Mouse (Mus musculus) heart, embryonic 13.5 days (tissue): Measurements from ENCODE around the gene Rasal1. TPM values are rescaled to one million over a fixed set of nuclear protein-coding genes. Genes with fewer than 3 reads are reported as not detected.

Experiments
- ATAC-seq: fragments of 200-750 bp; cut with Nextera tagmentation; 2 replicates; pipeline ENCODE4 v1.8.0; 2017; ENCODE audit warnings: moderate TSS enrichment; ENCODE audit not compliant: insufficient number of reproducible peaks, low FRiP score, low TSS enrichment; ENCODE audit errors: extremely low read depth
- H3K27ac ChIP-seq: fragments of 300-500 bp; sonication (generic); replicated peaks from 2 replicates; pipeline ENCODE4 v1.5.1; 2015; ENCODE audit warnings: moderate library complexity, mild to moderate bottlenecking, inconsistent platforms
- H3K27me3 ChIP-seq: fragments of 300-500 bp; sonication (generic); replicated peaks from 2 replicates; pipeline ENCODE4 v1.6.1; 2015; ENCODE audit warnings: mild to moderate bottlenecking, inconsistent platforms
- H3K36me3 ChIP-seq: fragments of 300-500 bp; sonication (generic); 2 replicates; pipeline ENCODE4 v1.6.1; 2015; ENCODE audit warnings: mild to moderate bottlenecking, inconsistent platforms
- H3K4me1 ChIP-seq: fragments of 300-500 bp; sonication (generic); 2 replicates; pipeline ENCODE4 v1.6.1; 2015; ENCODE audit warnings: inconsistent platforms
- H3K4me2 ChIP-seq: fragments of 300-500 bp; sonication (generic); 2 replicates; pipeline ENCODE4 v1.6.1; 2015; ENCODE audit warnings: inconsistent platforms, mild to moderate bottlenecking, moderate library complexity
- H3K4me3 ChIP-seq: fragments of 300-500 bp; sonication (generic); 2 replicates; pipeline ENCODE4 v1.5.1; 2015; ENCODE audit warnings: moderate library complexity, mild to moderate bottlenecking, inconsistent platforms
- H3K9ac ChIP-seq: fragments of 300-500 bp; sonication (generic); 2 replicates; pipeline ENCODE4 v1.6.1; 2015; ENCODE audit warnings: inconsistent platforms, mild to moderate bottlenecking, moderate library complexity
- H3K9me3 ChIP-seq: fragments of 300-500 bp; sonication (generic); 2 replicates; pipeline ENCODE4 v1.6.1; 2016; ENCODE audit warnings: inconsistent platforms
- WGBS: fragments of 180-500 bp; shearing (Covaris S2); methylation state at CpG from one replicate; pipeline ENCODE4 v1.1.7; 2015; ENCODE audit warnings: mixed read lengths; 5-methylcytosine and 5-hydroxymethylcytosine counted together
- polyA plus RNA-seq: library from polyadenylated mRNA; unstranded; fragments of >200 nt; fragmentation: Nextera tagmentation; extraction: Ambion mirVana; gene quantifications from 2 replicates; pipeline ENCODE4 v1.2.1, GENCODE M21; 2015

Gene Rasal1
- polyA plus RNA-seq, 1 experiment from 2014 or later = 0.37 TPM

DNA sequence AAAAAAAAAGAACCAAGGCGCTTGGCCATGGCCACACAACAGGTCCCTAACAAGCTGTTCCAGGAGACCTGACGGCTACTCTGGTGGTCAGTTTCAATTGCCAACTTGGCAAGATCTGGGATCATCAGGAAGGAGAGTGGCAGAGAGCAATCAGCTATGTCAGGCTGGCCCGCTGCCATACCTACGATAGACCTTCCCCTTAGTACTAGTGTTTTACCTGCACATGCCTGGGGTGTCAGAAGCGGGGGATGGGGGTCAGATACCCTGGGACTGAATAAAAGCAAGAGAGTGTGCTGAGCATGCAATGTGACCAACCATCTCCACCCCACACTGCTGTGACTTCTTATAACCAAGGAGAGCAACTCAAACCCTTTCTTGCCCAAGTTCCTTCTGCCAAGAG is 37.7 kb upstream of the Rasal1 start:
- Histone ChIP-seq H3K4me1 (peaks cover 20% of the 10 kb centered on the region), H3K27me3 (no peaks in the 10 kb centered on the region), H3K9ac (peak overlapping the region; percentile 79), H3K27ac (no peak overlapping the region), H3K36me3 (peaks cover 22% of the 10 kb centered on the region), H3K4me3 (0 out of 2 replicates have a peak overlapping the region, but pooled peaks have one; percentile 74), H3K4me2 (peak overlapping the region; percentile 87), H3K9me3 (peaks cover 3% of the 10 kb centered on the region; the same call in 1 of the 2 replicates)
- 92% methylated on average over 5 of the region's 5 CpGs for WGBS
- no peak for ATAC-seq

- 55% methylated on average over 8 of the region's 8 CpGs for WGBS
- Histone ChIP-seq H3K9ac (peak overlapping the region; percentile 79), H3K4me1 (peaks cover 20% of the 10 kb centered on the region), H3K27ac (peak overlapping the region; percentile 75), H3K4me3 (peak overlapping the region; percentile 74), H3K36me3 (peaks cover 27% of the 10 kb centered on the region), H3K9me3 (peaks cover 5% of the 10 kb centered on the region; the same call in 1 of the 2 replicates), H3K27me3 (no peaks in the 10 kb centered on the region), H3K4me2 (peak overlapping the region; percentile 87)
- no peak for ATAC-seq
These were observed 37.2 kb upstream of the Rasal1 start for GRCm38 (mm10) chr5:120611416-120611815.

- peak; percentile 81 for ATAC-seq
- Histone ChIP-seq H3K36me3 (peaks cover 37% of the 10 kb centered on the region), H3K4me3 (peak within 1 kb of the TSS; percentile 74), H3K27me3 (no peaks in the 10 kb centered on the region), H3K4me1 (peaks cover 20% of the 10 kb centered on the region), H3K9ac (peak within 1 kb of the TSS; percentile 88), H3K27ac (peak within 1 kb of the TSS; percentile 81), H3K9me3 (peaks cover 5% of the 10 kb centered on the region; the same call in 1 of the 2 replicates), H3K4me2 (peak within 1 kb of the TSS; percentile 87)
- under 1% methylated on average over 22 of the region's 22 CpGs for WGBS
These were observed 36.2 kb upstream of the Rasal1 start, which contains the start of the genes Rita1 and Ddx54 for GRCm38 (mm10) chr5:120612442-120612821. Rita1 (minus strand) TSS chr5:120612589. Ddx54 (plus strand) TSS chr5:120612739.

DNA sequence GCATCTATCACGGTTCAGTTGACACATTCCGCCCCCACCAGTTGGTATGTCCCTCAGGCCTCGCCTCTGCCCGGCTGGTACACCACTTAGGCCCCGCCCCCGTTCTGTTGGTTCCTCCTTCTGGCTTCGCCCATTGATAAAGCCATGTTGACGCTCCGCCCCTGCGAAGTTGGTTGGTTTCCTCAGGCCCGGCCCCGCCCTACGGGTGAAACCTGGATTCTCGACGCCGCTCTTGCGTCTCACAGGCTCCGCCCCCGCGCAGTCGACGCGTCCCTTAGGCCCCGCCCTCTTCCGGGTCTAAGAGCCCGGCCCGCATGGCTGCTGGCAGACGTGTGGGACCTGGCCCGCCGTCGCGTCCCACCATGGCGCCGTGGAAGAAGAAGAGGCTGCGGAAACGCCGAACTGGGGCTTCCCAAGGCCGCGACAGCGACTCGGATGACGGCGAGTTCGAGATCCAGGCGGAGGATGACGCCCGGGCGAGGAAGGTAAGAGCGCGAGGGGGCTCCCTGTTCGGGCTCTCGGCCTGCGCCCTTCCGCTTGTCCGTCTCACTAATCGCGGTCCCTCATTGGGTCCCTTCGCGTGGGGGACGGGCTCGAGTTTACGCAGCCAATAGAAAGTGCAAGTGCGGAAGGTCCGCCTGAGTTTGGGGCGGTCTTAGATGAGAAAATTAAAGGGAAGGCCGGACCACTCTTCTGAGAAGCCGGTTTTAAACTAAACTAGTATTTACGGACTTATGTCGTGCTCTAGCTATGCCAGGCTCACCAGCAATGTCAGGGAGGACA is 35.6 kb upstream of the Rasal1 start:
- Histone ChIP-seq H3K9ac (peak overlapping the region; percentile 88), H3K27me3 (no peaks in the 10 kb centered on the region), H3K36me3 (peaks cover 38% of the 10 kb centered on the region), H3K9me3 (peaks cover 5% of the 10 kb centered on the region; the same call in 1 of the 2 replicates), H3K4me1 (peaks cover 20% of the 10 kb centered on the region), H3K27ac (peak overlapping the region; percentile 81), H3K4me3 (peak overlapping the region; percentile 74), H3K4me2 (peak overlapping the region; percentile 87)
- peak; percentile 92 for ATAC-seq
- WGBS = under 1% methylated on average over 69 of the region's 69 CpGs

DNA sequence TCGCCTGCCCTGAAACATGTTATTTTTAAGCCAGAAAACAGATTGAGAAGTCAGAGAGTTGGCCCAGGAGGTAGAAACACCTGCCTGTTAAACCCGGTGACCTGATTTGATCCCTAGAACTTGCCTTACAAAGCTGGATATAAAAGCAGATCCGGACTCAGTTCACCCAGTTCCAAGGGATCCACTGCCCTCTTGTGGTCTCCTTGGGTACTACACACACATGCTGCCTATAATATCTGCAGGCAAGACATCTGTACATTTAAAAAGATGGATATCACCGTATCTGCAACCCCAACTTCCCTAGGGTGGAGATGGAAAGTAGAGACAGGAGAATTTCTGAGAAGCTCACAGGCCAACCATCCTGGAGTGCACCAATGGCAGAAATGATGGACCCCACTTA is 32.7 kb upstream of the Rasal1 start:
- Histone ChIP-seq H3K4me1 (peaks cover 18% of the 10 kb centered on the region), H3K27me3 (no peaks in the 10 kb centered on the region), H3K36me3 (peaks cover 57% of the 10 kb centered on the region), H3K4me3 (no peak overlapping the region), H3K9me3 (peaks cover 5% of the 10 kb centered on the region; the same call in 1 of the 2 replicates), H3K4me2 (no peak overlapping the region), H3K27ac (no peak overlapping the region), H3K9ac (no peak overlapping the region)
- no peak for ATAC-seq
- WGBS = 92% methylated on average over 4 of the region's 4 CpGs

DNA sequence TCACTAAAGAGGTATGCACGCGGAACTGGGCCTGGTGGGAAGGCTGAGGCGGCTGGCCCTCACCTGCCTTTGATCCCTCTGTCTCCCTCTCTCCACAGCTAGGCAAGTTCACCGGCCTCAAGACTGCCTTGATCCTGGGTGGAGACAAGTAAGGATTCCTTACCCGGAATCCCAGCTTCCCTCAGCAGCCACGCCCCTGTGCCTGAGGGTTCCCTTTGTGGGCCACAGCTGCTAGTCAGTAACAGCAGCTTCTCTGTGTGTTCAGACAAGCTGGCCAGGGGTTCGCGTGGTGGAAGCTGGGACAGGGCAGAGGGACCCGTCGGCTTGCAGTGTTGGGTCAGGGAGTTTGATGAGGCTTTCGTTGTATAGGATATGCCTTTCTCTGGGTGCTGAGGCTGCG is 29.8 kb upstream of the Rasal1 start:
- no peak overlapping the region for H3K4me2 ChIP-seq
- H3K27ac ChIP-seq = no peak overlapping the region
- peaks cover 5% of the 10 kb centered on the region; the same call in 1 of the 2 replicates for H3K9me3 ChIP-seq
- no peak for ATAC-seq
- H3K4me3 ChIP-seq = no peak overlapping the region
- H3K9ac ChIP-seq = no peak overlapping the region
- 81% methylated on average over 12 of the region's 12 CpGs for WGBS
- H3K4me1 ChIP-seq = peaks cover 14% of the 10 kb centered on the region
- H3K27me3 ChIP-seq = no peaks in the 10 kb centered on the region
- H3K36me3 ChIP-seq = peaks cover 86% of the 10 kb centered on the region

DNA sequence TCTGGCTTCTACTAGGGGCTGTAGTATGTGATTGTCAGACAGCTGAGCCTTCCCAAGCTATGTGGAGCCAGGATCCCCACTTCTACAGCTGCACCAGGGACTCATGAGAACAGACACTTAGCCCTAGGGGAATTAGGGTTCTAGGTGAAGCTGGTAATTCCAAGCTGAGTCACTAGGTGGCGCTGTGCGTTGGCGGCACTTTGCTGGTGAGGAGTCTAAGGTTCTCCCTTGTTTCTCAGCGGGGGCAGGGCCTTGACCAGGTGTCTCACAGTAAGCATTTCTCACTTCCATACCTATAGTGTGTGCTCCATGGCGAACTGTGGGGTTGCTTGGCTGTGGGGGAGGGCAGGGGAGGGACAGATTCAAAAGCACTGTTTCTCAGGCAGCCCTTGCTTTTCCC is 29.4 kb upstream of the Rasal1 start:
- peaks cover 90% of the 10 kb centered on the region for H3K36me3 ChIP-seq
- no peak for ATAC-seq
- H3K4me2 ChIP-seq = no peak overlapping the region
- H3K4me1 ChIP-seq = peaks cover 10% of the 10 kb centered on the region
- no peak overlapping the region for H3K9ac ChIP-seq
- no peak overlapping the region for H3K4me3 ChIP-seq
- H3K9me3 ChIP-seq = peaks cover 5% of the 10 kb centered on the region; the same call in 1 of the 2 replicates
- WGBS = 12% methylated on average over 5 of the region's 5 CpGs
- no peak overlapping the region for H3K27ac ChIP-seq
- no peaks in the 10 kb centered on the region for H3K27me3 ChIP-seq

DNA sequence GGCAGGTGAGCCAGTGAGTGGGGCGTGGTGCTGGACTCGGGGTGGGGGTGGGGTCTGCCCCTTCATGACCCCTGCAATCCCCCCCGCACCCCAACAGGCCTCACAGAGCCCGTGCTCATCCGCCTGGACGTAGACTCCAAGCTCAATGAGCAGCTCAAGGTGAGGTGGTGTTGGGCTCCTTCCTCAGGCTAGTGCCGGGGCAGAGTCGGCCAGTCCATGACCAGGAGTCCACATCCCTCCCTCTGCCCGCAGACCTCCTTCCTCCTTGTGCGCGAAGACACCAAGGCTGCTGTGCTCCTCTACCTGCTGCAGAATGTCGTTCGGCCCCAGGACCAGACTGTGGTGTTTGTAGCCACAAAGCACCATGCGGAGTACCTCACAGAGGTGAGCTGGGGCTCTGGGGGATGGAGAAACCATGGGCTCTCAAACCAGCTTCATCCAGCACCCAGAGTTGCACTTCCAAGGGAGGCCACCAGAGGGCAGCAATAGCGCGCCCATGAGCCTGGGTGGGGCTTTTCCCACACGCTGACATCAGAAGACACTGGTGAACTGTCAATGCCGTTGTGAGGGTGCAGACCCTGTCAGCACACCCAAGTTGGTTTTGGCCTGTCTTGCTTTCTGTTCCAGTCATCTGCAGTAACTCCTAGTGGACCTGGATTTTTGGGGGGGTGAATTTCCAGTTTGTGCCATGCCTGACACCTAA is 28.1 kb upstream of the Rasal1 start:
- Histone ChIP-seq H3K4me2 (no peak overlapping the region), H3K27ac (no peak overlapping the region), H3K9ac (no peak overlapping the region), H3K4me1 (peaks cover 9% of the 10 kb centered on the region), H3K36me3 (peaks cover 100% of the 10 kb centered on the region), H3K4me3 (no peak overlapping the region), H3K9me3 (peaks cover 5% of the 10 kb centered on the region; the same call in 1 of the 2 replicates), H3K27me3 (no peaks in the 10 kb centered on the region)
- 63% methylated on average over 17 of the region's 18 CpGs for WGBS
- no peak for ATAC-seq

DNA sequence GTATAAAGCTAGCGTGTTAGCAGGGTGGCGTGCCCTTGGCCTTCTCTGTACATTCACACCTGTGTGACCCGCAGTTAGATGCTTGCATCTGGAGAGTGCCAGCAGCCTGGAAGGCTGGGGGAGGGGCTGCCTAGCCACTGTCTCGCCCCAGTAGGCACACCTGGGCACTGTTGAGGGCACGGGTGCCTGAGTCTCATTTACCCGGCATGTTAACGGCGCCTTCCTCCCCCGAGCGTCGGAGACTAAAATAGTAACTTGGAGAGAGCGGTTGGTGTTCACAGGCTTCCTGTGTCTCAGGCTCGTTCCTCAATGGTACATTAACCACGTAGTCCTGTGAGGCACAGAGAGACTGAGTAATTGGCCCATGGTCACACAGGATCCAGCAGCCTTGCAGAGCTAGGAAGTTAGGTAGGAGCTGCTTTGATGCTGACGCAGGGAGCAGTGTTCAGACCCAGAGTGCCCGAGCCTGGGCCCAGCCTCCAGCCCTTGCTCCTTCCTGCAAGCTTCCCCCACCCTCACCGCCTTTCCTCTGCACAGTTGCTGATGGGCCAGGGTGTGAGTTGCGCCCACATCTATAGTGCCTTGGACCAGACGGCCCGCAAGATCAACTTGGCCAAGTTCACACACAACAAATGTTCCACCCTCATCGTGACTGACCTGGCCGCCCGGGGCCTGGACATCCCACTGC is 27.4 kb upstream of the Rasal1 start:
- no peak overlapping the region for H3K27ac ChIP-seq
- H3K9ac ChIP-seq = no peak overlapping the region; the same call in 1 of the 2 replicates
- no peak overlapping the region for H3K4me3 ChIP-seq
- WGBS = 78% methylated on average over 23 of the region's 23 CpGs
- H3K9me3 ChIP-seq = no peaks in the 10 kb centered on the region
- no peak for ATAC-seq
- H3K4me2 ChIP-seq = no peak overlapping the region
- peaks cover 100% of the 10 kb centered on the region for H3K36me3 ChIP-seq
- H3K27me3 ChIP-seq = no peaks in the 10 kb centered on the region
- H3K4me1 ChIP-seq = peaks cover 9% of the 10 kb centered on the region

DNA sequence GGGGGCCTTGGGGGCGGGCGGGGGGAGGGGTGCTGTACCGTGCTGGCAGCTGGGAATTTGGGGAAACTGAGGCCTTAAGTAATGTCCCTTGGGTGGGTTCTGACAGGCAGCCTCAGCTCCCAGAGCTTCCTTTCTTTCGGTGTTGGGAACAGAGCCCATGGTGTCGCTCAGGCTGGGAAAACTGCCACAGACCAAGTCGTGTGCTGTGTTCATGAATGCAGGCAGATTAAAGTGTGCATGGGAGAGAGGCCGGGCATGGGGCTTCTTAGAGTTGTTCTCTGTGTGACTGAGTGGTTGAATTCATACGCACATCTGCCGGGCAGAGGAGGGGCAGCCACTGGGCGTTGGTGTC is 26.8 kb upstream of the Rasal1 start:
- no peak overlapping the region for H3K27ac ChIP-seq
- peaks cover 9% of the 10 kb centered on the region for H3K4me1 ChIP-seq
- no peak overlapping the region for H3K4me3 ChIP-seq
- ATAC-seq = no peak
- WGBS = 91% methylated on average over 10 of the region's 10 CpGs
- no peaks in the 10 kb centered on the region for H3K27me3 ChIP-seq
- no peak overlapping the region; the same call in 1 of the 2 replicates for H3K9ac ChIP-seq
- H3K4me2 ChIP-seq = no peak overlapping the region
- H3K36me3 ChIP-seq = peaks cover 100% of the 10 kb centered on the region
- H3K9me3 ChIP-seq = no peaks in the 10 kb centered on the region
